Mouse (Mus musculus) heart, postnatal 0 days (tissue): ENCODE measurements around the gene Ift22. TPM values are rescaled to one million over a fixed set of nuclear protein-coding genes. Genes with fewer than 3 reads are reported as not detected.

Experiments
- ATAC-seq: fragments of 200-750 bp; cut with Nextera tagmentation; 2 replicates; pipeline ENCODE4 v1.8.0; 2017; ENCODE audit warnings: low read depth, moderate number of reproducible peaks, moderate library complexity; ENCODE audit not compliant: insufficient read depth
- DNase-seq: peaks from one replicate; pipeline ENCODE4 v3.0.0-alpha.2; 2016; ENCODE audit warnings: low spot score
- H3K27ac ChIP-seq: fragments of 300-500 bp; sonication (generic); 2 replicates; pipeline ENCODE4 v1.5.1; 2014; ENCODE audit warnings: low read depth, mild to moderate bottlenecking
- H3K27me3 ChIP-seq: fragments of 300-500 bp; sonication (generic); 2 replicates; pipeline ENCODE4 v1.6.1; 2014; ENCODE audit warnings: low read length, mixed read lengths; ENCODE audit not compliant: control insufficient read depth, insufficient read depth
- H3K36me3 ChIP-seq: fragments of 300-500 bp; sonication (generic); replicated peaks from 2 replicates; pipeline ENCODE4 v1.6.1; 2014; ENCODE audit warnings: low read length, mixed read lengths; ENCODE audit not compliant: control insufficient read depth, insufficient read depth
- H3K4me1 ChIP-seq: fragments of 300-500 bp; sonication (generic); 2 replicates; pipeline ENCODE4 v1.6.1; 2014; ENCODE audit warnings: antibody characterized with exemption; ENCODE audit not compliant: control insufficient read depth, insufficient read depth
- H3K4me2 ChIP-seq: fragments of 300-500 bp; sonication (generic); 2 replicates; pipeline ENCODE4 v1.6.1; 2014; ENCODE audit warnings: low read depth, mild to moderate bottlenecking, low read length, moderate library complexity
- H3K4me3 ChIP-seq: fragments of 300-500 bp; sonication (generic); 2 replicates; pipeline ENCODE4 v1.5.1; 2014; ENCODE audit warnings: low read depth, low read length
- H3K9ac ChIP-seq: fragments of 300-500 bp; sonication (generic); replicated peaks from 2 replicates; pipeline ENCODE4 v1.6.1; 2014; ENCODE audit warnings: low read depth, low read length, mixed read lengths
- H3K9me3 ChIP-seq: fragments of 300-500 bp; sonication (generic); replicated peaks from 2 replicates; pipeline ENCODE4 v1.6.1; 2016; ENCODE audit warnings: low read length; ENCODE audit not compliant: control insufficient read depth
- CTCF ChIP-seq: IDR thresholded peaks from 2 replicates; pipeline ENCODE4 v1.5.1; 2016; ENCODE audit warnings: antibody characterized with exemption, control low read depth, low read depth
- EP300 ChIP-seq: IDR thresholded peaks from 2 replicates; pipeline ENCODE4 v1.6.1; 2016; ENCODE audit warnings: antibody characterized with exemption, low read depth
- WGBS: fragments of 180-500 bp; shearing (Covaris S2); extraction: QIAGEN DNeasy Blood & Tissue Kit; methylation state at CpG from one replicate; pipeline ENCODE4 v1.1.7; 2014; 5-methylcytosine and 5-hydroxymethylcytosine counted together
- polyA plus RNA-seq: library from polyadenylated mRNA; unstranded; fragments of >200 nt; fragmentation: Nextera tagmentation; extraction: Ambion mirVana; gene quantifications from 2 replicates; pipeline ENCODE4 v1.2.1, GENCODE M21; 2015
- total RNA-seq: library from RNA; depleted of rRNA; stranded (reverse); fragments of >200 nt; gene quantifications from 2 replicates; pipeline ENCODE4 v1.2.3, GENCODE M21; 2014; ENCODE audit warnings: low replicate concordance

Gene Ift22
- total and polyA plus RNA-seq, 2 experiments from 2014 or later: 18.3 to 23.3 TPM

DNA sequence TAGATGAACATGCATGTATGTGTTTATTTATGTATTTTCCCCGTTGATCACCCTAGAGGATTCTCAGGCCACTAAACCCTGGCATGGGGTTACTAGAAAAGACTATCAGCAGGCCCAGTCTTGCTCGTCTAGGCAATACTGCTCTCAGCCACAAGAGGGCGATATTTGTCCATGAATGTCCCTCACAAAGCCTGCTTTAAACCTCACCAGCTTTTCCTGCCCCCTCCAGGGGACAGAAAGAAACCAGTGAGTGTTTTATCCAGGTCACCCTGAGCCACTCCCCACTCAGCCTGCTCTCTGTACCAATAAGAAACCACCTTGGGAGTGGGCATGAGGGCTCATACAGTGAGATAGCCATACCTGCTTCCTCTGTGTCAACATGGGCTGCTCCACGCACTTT lies 21.1 kb downstream of the Ift22 start:
- no peaks in the 10 kb centered on the region for H3K4me1 ChIP-seq
- H3K9ac ChIP-seq: no peak overlapping the region
- peak; percentile 73 for ATAC-seq

DNA sequence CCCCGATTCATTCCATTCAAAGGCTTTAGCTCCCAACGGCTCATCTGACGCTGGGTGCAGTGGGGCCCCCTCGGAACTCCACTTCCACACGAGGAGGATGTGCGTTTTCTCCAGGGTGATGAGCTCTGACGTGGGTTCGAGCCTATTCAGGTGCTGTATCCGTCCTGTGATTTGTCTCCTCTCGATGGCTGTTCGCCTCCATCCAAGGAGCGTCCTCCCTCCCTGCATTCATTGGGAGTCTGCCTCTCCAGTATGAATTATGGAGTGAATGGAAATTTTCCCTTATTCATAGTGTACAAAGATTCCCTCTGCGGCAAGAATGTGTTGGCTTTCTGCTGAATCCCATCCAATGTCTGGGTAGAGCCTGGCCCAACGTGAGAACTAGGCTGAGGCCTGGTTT lies 23.9 kb downstream of the Ift22 start:
- Histone ChIP-seq H3K4me1 (no peaks in the 10 kb centered on the region), H3K4me3 (no peak overlapping the region), H3K4me2 (no peak overlapping the region), H3K36me3 (no peaks in the 10 kb centered on the region), H3K27me3 (no peaks in the 10 kb centered on the region), H3K9ac (no peak overlapping the region), H3K9me3 (no peaks in the 10 kb centered on the region), H3K27ac (no peak overlapping the region)
- no peak for ATAC-seq
- TF ChIP-seq CTCF (no peak), EP300 (no peak)
- no peak for DNase-seq
- WGBS: 81% methylated on average over 14 of the region's 14 CpGs

More for the DNA sequence above, 21.1 kb downstream of the Ift22 start:
- WGBS: 17% methylated on average over 4 of the region's 4 CpGs
- DNase-seq: peak; percentile 82
- TF ChIP-seq EP300: no peak
- peak; percentile 94 for TF ChIP-seq CTCF
- Histone ChIP-seq H3K36me3 (no peaks in the 10 kb centered on the region), H3K27me3 (no peaks in the 10 kb centered on the region), H3K27ac (no peak overlapping the region), H3K4me2 (no peak overlapping the region), H3K9me3 (no peaks in the 10 kb centered on the region), H3K4me3 (no peak overlapping the region)

DNA sequence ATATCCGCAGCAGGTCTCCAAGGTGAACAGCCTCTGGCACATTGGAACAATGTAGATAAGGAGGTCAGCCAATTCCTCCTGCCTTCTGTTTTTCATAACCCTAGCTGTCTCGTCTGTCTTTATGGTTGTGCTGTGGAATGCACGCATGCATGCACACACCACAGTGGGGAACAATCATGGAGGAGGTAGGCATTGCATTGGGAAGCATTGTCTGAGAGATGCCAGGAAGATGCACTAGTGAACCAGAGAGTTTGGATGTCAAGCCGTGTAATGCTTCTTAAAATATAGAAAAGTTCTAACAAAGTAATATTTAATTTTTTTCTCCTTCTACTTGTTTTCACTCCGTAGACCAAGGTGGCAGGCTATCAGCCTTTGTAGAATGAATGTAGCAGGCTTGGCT lies 25.0 kb downstream of the Ift22 start:
- Histone ChIP-seq H3K27ac (no peak overlapping the region), H3K9ac (no peak overlapping the region), H3K4me2 (no peak overlapping the region), H3K4me1 (no peaks in the 10 kb centered on the region), H3K4me3 (no peak overlapping the region), H3K27me3 (no peaks in the 10 kb centered on the region), H3K9me3 (no peaks in the 10 kb centered on the region), H3K36me3 (no peaks in the 10 kb centered on the region)
- TF ChIP-seq EP300 (no peak), CTCF (no peak)
- ATAC-seq: no peak
- DNase-seq: no peak
- 66% methylated on average over 5 of the region's 5 CpGs for WGBS

DNA sequence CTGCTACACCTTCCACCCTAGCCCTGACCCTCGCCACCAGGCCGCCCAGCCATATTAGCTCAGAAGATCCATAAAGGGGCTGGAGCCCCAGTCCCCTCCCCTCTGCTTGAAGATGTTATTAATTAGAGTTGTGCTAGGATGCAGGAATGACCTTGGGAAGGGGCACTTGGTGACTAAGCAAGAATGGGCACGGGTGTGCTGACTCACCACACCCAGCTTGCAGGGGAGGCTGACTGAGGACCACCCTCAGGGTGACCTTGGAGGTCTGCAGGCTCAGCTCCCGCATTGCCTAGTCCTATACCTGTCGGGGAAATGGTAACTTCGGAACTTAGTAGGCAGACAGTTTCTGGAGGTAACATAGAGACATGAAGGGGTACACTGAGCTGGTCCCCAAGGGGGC lies 26.0 kb downstream of the Ift22 start:
- Histone ChIP-seq H3K36me3 (no peaks in the 10 kb centered on the region), H3K9ac (no peak overlapping the region), H3K9me3 (no peaks in the 10 kb centered on the region), H3K27ac (no peak overlapping the region), H3K4me2 (no peak overlapping the region), H3K4me1 (no peaks in the 10 kb centered on the region), H3K4me3 (no peak overlapping the region), H3K27me3 (no peaks in the 10 kb centered on the region)
- 86% methylated on average over 6 of the region's 6 CpGs for WGBS
- DNase-seq: no peak
- ATAC-seq: no peak
- TF ChIP-seq EP300: no peak
- no peak for TF ChIP-seq CTCF

DNA sequence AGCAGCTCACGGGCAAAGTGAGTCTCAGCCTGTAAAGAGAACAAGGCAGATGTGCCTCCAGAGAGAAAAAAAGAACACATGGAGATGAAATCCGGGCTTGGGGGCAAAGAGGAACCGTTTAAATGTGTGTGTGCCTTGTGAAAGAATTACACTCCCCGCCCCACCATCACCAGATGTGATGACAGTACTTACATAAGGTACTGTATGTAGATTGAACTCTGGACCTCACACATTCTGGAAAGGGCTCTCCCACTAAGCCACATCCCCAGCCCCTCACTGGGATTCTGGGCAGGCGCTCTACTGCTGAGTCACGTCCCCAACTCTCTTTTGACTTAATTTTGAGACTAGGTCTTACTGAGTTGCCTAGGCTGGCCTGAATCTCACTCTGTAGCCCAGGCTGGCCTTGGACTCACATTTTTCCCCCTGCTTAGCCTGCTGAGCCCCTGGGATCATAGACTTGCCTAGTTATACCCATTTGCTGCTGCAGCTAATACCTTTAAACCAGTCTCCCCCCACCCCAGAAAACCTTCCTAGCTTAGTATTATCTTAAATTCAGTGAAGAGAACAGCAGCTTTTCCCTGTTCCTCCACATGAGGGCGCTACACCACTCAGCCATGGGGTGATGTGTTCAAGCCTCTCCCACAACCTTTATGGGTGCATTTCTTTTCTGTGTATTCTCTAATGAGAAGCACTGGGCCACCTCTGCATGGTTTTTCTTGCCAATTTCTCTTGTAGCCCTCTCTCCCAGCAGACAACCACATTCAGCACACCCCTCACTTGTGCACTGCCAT lies 28.1 kb downstream of the Ift22 start:
- H3K36me3 ChIP-seq: no peaks in the 10 kb centered on the region
- no peak overlapping the region for H3K27ac ChIP-seq
- no peak overlapping the region for H3K9ac ChIP-seq
- DNase-seq: no peak
- no peak for ATAC-seq
- H3K4me1 ChIP-seq: no peaks in the 10 kb centered on the region
- WGBS: 63% methylated on average over 7 of the region's 7 CpGs
- H3K4me3 ChIP-seq: no peak overlapping the region
- no peaks in the 10 kb centered on the region for H3K27me3 ChIP-seq
- no peak for TF ChIP-seq EP300
- peak; percentile 22; the same call in 1 of the 2 replicates for TF ChIP-seq CTCF
- no peaks in the 10 kb centered on the region for H3K9me3 ChIP-seq
- H3K4me2 ChIP-seq: no peak overlapping the region

DNA sequence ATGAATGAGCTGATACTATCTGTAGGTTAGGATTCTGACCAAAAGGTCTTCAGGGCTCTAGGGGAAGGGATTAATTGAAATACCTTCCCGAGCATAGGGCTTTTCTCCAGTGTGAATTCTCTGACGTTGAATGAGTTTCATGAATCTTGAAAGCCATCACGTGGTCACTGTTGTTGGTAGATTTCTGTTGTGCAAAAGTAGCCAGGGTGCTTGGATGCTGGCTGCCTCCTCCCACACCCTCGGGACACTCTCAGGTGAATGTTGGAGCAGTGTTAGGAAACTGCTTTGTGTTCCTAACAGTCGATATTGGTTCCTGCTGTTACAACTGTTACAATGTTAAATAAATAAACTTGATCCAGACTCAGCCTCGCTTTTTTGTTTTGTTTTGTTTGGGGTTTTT lies 28.8 kb downstream of the Ift22 start:
- H3K27me3 ChIP-seq: no peaks in the 10 kb centered on the region
- H3K36me3 ChIP-seq: no peaks in the 10 kb centered on the region
- no peak overlapping the region for H3K4me3 ChIP-seq
- no peaks in the 10 kb centered on the region for H3K4me1 ChIP-seq
- no peak overlapping the region for H3K4me2 ChIP-seq
- H3K9ac ChIP-seq: no peak overlapping the region
- WGBS: 74% methylated on average over 6 of the region's 6 CpGs
- no peak for ATAC-seq
- H3K9me3 ChIP-seq: no peaks in the 10 kb centered on the region
- no peak for DNase-seq
- H3K27ac ChIP-seq: no peak overlapping the region
- TF ChIP-seq EP300 (no peak), CTCF (no peak)
